Mouse (Mus musculus) adipocyte (in vitro differentiated cells): Measurements from ENCODE around the gene Gm17190.
"Not testable (repeated sequence)": the region's sequence is repeated elsewhere in the genome, so short reads cannot be mapped to it uniquely, and the experiment has no call there.

ENCODE experiments used
- DNase-seq: peaks from one replicate; pipeline ENCODE4 v3.0.0-alpha.2; 2016; ENCODE audit warnings: low spot score

Gene Gm17190

GRCm38 (mm10) chr13:96081754-96082153 is at the start of gene Gm17190:
Gene Gm17190, plus strand, starts transcription at chr13:96082054.
- not testable (repeated sequence) for DNase-seq

- DNase-seq: no peak
These were observed 42.3 kb upstream of the Gm17190 start for GRCm38 (mm10) chr13:96039536-96039935.

GRCm38 (mm10) chr13:96040275-96041042 is 41.4 kb upstream of the Gm17190 start:
- DNase-seq: no peak

- no peak for DNase-seq
These were observed 36.5 kb upstream of the Gm17190 start for GRCm38 (mm10) chr13:96045396-96045795.

- DNase-seq: no peak
These were observed 29.1 kb upstream of the Gm17190 start for GRCm38 (mm10) chr13:96052755-96053154.

GRCm38 (mm10) chr13:96073555-96073954 is 8.3 kb upstream of the Gm17190 start:
- no peak for DNase-seq

GRCm38 (mm10) chr13:96081276-96081675 is 578 bp upstream of the Gm17190 start, which contains the start of gene Gm20075:
Gene Gm20075, minus strand, starts transcription at chr13:96081376.
- DNase-seq: not testable (repeated sequence)

GRCm38 (mm10) chr13:96085581-96086302 is 3.9 kb downstream of the Gm17190 start:
- no peak for DNase-seq

- no peak for DNase-seq
These were observed 9.1 kb downstream of the Gm17190 start for GRCm38 (mm10) chr13:96090929-96091328.

GRCm38 (mm10) chr13:96106367-96106766 is 24.5 kb downstream of the Gm17190 start:
- no peak for DNase-seq

- DNase-seq: no peak
These were observed 28.9 kb downstream of the Gm17190 start for GRCm38 (mm10) chr13:96110767-96111166.

GRCm38 (mm10) chr13:96112711-96113110 is 30.9 kb downstream of the Gm17190 start:
- DNase-seq: no peak

- DNase-seq: no peak
These were observed 43.2 kb downstream of the Gm17190 start for GRCm38 (mm10) chr13:96125011-96125410.

- no peak for DNase-seq
These were observed 44.8 kb downstream of the Gm17190 start for GRCm38 (mm10) chr13:96126669-96127068.

- no peak for DNase-seq
These were observed 47.2 kb downstream of the Gm17190 start for GRCm38 (mm10) chr13:96129081-96129480.

GRCm38 (mm10) chr13:96131050-96131449 is 49.2 kb downstream of the Gm17190 start:
- no peak for DNase-seq

- no peak for DNase-seq
These were observed 50.1 kb downstream of the Gm17190 start for GRCm38 (mm10) chr13:96131911-96132310.

GRCm38 (mm10) chr13:96132401-96132816 is 50.6 kb downstream of the Gm17190 start, which contains the start of gene Sv2c:
Gene Sv2c, minus strand, starts transcription at chr13:96132577.
- no peak for DNase-seq
